10 mouse cellular contexts compared by ENCODE assay signal in the genomic region with DNA sequence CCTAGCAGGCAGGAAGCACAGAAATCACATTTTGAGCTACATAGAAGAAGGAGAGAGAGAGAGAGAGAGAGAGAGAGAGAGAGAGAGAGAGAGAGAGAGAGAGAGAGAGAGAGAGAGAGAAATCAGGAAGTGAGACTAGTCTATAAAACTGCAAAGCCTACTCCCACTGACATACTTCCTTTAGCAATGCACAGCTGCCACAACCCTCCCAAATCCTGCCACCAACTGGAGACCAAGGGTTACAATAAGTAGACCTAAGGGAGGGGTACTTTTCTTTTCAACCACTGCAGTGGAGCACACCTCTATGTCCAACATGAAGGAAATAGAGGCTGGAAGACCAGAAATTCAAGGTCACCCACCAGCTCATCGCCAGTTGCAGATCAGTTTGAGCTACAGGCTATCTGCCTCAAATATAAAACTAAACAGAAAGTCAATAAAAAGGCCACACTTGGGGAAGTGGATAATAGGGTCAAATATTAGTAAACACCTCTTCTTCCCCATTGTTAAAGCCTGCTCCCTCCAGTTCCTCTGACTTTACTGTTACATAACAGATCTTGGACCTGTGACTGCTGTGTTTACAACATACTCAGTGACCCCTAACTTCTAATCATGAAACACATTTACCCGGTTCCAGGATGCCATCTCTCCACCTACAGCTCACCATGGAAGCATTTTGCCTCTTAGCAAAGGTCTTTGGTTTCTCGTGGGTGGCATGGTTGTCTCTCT. TPM values are rescaled to one million over a fixed set of nuclear protein-coding genes. Genes with fewer than 3 reads are reported as not detected.
A peak's percentile ranks its signal among the peaks of the same experiment; 100 is the strongest.
DNase-seq lines count a peak whose midpoint lies in the region.
"Had no signal": no experiment of that assay in that cellular context is flagged by ENCODE, and none has a peak within 500 bp of the region (broad histone marks: within the 10 kb centered on the region; RNA-seq: fewer than 3 reads in every experiment).

No protein-coding gene starts in this region.

- DNase-seq in lung, postnatal 25 days (ENCODE audit: low spot score), result peak; percentile 16
- no peak for DNase-seq in lung, postnatal 4 days
- peak; percentile 3 for DNase-seq in brain, adult 2 months (ENCODE audit: low read depth, low spot score)
- peak; percentile 42 to 45 for DNase-seq in monocyte, adult 2 months (ENCODE audit: low read depth in 1 of 2, low spot score in 2 of 2)
- DNase-seq in thymus, postnatal 4 days, result peak; percentile 28
- no peak for DNase-seq in layer of hippocampus, adult 18-20 months (ENCODE audit: low spot score in 2 of 2)
- DNase-seq in layer of hippocampus, postnatal 25 days (ENCODE audit: extremely low spot score in 1 of 2, low spot score in 1 of 2), result no peak
- DNase-seq: adrenal gland, adult 8-10 months; cerebellum, adult 18-20 months; right cerebral cortex, postnatal 25 days had no signal

RNA-seq across cellular contexts. Expression of gene Mrc1, which starts 20.8 kb away (rescaled TPM):
- total RNA-seq in layer of hippocampus, adult 18-20 months (2021), result 1 to 10 TPM; 2.7 to 2.9 TPM
- 1 to 10 TPM; 3.7 TPM for total RNA-seq in layer of hippocampus, postnatal 25 days (2021)

Comparison
In these comparisons a context has a peak if more than half of its experiments do, and no peak if none do; other contexts are left out.
1. DNase-seq: peak in lung, postnatal 25 days (single experiment), brain, adult 2 months (single experiment), monocyte, adult 2 months (2 of 2) and thymus, postnatal 4 days (single experiment); none in lung, postnatal 4 days (0 of 2), layer of hippocampus, adult 18-20 months (0 of 2) and layer of hippocampus, postnatal 25 days (0 of 2).